27 mouse cellular contexts compared by ENCODE assay signal in the genomic region with DNA sequence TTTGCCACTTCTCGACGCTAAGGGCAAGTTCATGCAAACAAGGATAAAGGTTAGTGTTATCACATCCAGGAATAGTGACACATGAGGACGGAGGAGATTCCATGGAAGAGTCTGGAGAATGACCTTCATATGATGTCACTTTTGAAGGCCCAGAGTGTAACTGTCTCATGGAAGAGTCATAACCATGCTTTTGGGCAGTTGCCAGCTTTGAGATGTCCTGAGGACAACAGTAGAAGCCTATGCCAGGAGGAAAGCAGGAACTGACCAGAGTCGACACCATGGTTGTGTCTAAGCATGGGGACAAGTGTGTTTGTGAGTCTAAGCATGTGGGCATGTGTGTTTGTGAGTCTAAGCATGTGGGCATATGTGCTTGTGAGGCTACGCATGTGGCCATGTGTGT. TPM values are rescaled to one million over a fixed set of nuclear protein-coding genes. Genes with fewer than 3 reads are reported as not detected.
DNase-seq lines count a peak whose midpoint lies in the region; ATAC-seq and TF ChIP-seq lines count a peak whose summit lies in the region.
"Had no signal": no experiment of that assay in that cellular context is flagged by ENCODE, and none has a peak within 500 bp of the region (broad histone marks: within the 10 kb centered on the region; RNA-seq: fewer than 3 reads in every experiment).

No protein-coding gene starts in this region.

- no peaks in the 10 kb centered on the region for H3K36me3 ChIP-seq in hindbrain, postnatal 0 days (ENCODE audit: insufficient read depth, low read length)
- H3K36me3 ChIP-seq: hindbrain, embryonic 13.5 days; liver, embryonic 15.5 days; midbrain, embryonic 10.5 days; midbrain, embryonic 15.5 days; neural tube, embryonic 12.5 days had no signal

- peak; percentile 37 for DNase-seq in heart, postnatal 4 days
- no peak for DNase-seq in heart, adult 18-20 months
- DNase-seq in adipocyte (ENCODE audit: low spot score): peak; percentile 33
- peak; percentile 79 for DNase-seq in adrenal gland, adult 2 months
- peak; percentile 78 to 80 for DNase-seq in adrenal gland, postnatal 36 days
- no peak for DNase-seq in hindbrain, postnatal 0 days (ENCODE audit: low spot score)
- no peak for DNase-seq in kidney, adult 11 months
- DNase-seq: cerebellum, adult 11 months; cerebellum, adult 9-10 months; gastrocnemius, postnatal 14 days; heart, postnatal 36 days; kidney, postnatal 14 days; right cerebral cortex, adult 18-20 months; spleen, adult 18-20 months; thymus, postnatal 14 days had no signal

- H3K27ac ChIP-seq in hindbrain, postnatal 0 days: no peak overlapping the region
- H3K27ac ChIP-seq: hindbrain, embryonic 13.5 days; limb, embryonic 12.5 days; liver, embryonic 15.5 days; macrophage; midbrain, embryonic 10.5 days; midbrain, embryonic 15.5 days; neural tube, embryonic 12.5 days had no signal

- ATAC-seq in hindbrain, postnatal 0 days: no peak
- ATAC-seq: activated CD4-positive, CD25-positive, alpha-beta regulatory T cell, adult 4 months; intestine, postnatal 0 days; midbrain, embryonic 15.5 days had no signal

- no peak overlapping the region for H3K4me2 ChIP-seq in hindbrain, postnatal 0 days (ENCODE audit: low read depth, low read length)
- H3K4me2 ChIP-seq: hindbrain, embryonic 13.5 days; limb, embryonic 12.5 days; liver, embryonic 15.5 days; midbrain, embryonic 15.5 days; neural tube, embryonic 12.5 days had no signal

- no peak overlapping the region for H3K4me3 ChIP-seq in hindbrain, postnatal 0 days (ENCODE audit: low read length)
- H3K4me3 ChIP-seq: erythroblast, embryonic 14.5 days; hindbrain, embryonic 13.5 days; limb, embryonic 12.5 days; liver, embryonic 15.5 days; midbrain, embryonic 10.5 days; midbrain, embryonic 15.5 days; neural tube, embryonic 12.5 days had no signal

- H3K27me3 ChIP-seq in hindbrain, postnatal 0 days (ENCODE audit: insufficient read depth, low read length): no peaks in the 10 kb centered on the region
- H3K27me3 ChIP-seq: CH12.LX; hindbrain, embryonic 13.5 days; limb, embryonic 12.5 days; liver, embryonic 15.5 days; midbrain, embryonic 15.5 days; neural tube, embryonic 12.5 days had no signal

- no peak overlapping the region for H3K9ac ChIP-seq in hindbrain, postnatal 0 days (replicated peaks; ENCODE audit: low read length)
- H3K9ac ChIP-seq: hindbrain, embryonic 13.5 days; limb, embryonic 12.5 days; liver, embryonic 15.5 days; midbrain, embryonic 15.5 days; neural tube, embryonic 12.5 days had no signal

- no peaks in the 10 kb centered on the region for H3K9me3 ChIP-seq in hindbrain, postnatal 0 days (ENCODE audit: low read length)
- H3K9me3 ChIP-seq: hindbrain, embryonic 13.5 days; limb, embryonic 12.5 days; liver, embryonic 15.5 days; midbrain, embryonic 10.5 days; midbrain, embryonic 15.5 days; neural tube, embryonic 12.5 days had no signal

- WGBS in hindbrain, postnatal 0 days: 92% methylated on average over 5 of the region's 5 CpGs

- TF ChIP-seq CTCF in hindbrain, postnatal 0 days (IDR thresholded peaks at IDR 0.05; ENCODE audit: low read depth): no peak

- H3K4me1 ChIP-seq in hindbrain, postnatal 0 days (ENCODE audit: insufficient read depth, low read length): no peaks in the 10 kb centered on the region
- H3K4me1 ChIP-seq: hindbrain, embryonic 13.5 days; liver, embryonic 15.5 days; midbrain, embryonic 10.5 days; midbrain, embryonic 15.5 days; neural tube, embryonic 12.5 days had no signal

RNA-seq across cellular contexts. Expression of a gene that starts 56.3 kb away (rescaled TPM):
- 10 to 100 TPM; 66.4 to 77.3 TPM for total RNA-seq in heart, postnatal 4 days (2021)
- total RNA-seq in heart, adult 18-20 months (2021): 10 to 100 TPM; 42.7 to 51.6 TPM
- total RNA-seq in adrenal gland, adult 2 months (2021): 10 to 100 TPM; 20.0 to 22.3 TPM
- 5.8 and 7.3 TPM in 2 replicates for polyA plus RNA-seq in adrenal gland, adult 2 months (2012; rRNA removed)
- 10 to 100 TPM; 22.5 to 23.5 TPM for total RNA-seq in adrenal gland, postnatal 36 days (2021)
- 6.9 and 7.7 TPM in 2 replicates for total RNA-seq in hindbrain, postnatal 0 days (2014; rRNA removed)
- 4.6 and 4.7 TPM in 2 replicates for polyA plus RNA-seq in hindbrain, postnatal 0 days (2015; fragmentation: Nextera tagmentation; extraction: Ambion mirVana)
- total RNA-seq: granulocyte monocyte progenitor cell, adult 5-6 weeks had no signal
- polyA plus RNA-seq: activated CD4-positive, CD25-positive, alpha-beta regulatory T cell, adult 4 months; erythroblast, embryonic 14.5 days; macrophage had no signal

RNA-seq across cellular contexts. Expression of a gene that starts 57.4 kb away (rescaled TPM):
- 10 to 100 TPM; 15.5 to 18.3 TPM for total RNA-seq in heart, postnatal 4 days (2021)
- 10 to 100 TPM; 10.9 to 13.2 TPM for total RNA-seq in heart, adult 18-20 months (2021)
- total RNA-seq in adrenal gland, adult 2 months (2021): 10 to 100 TPM; 35.6 to 36.9 TPM
- 10.1 and 10.2 TPM in 2 replicates for polyA plus RNA-seq in adrenal gland, adult 2 months (2012; rRNA removed)
- total RNA-seq in adrenal gland, postnatal 36 days (2021): 10 to 100 TPM; 27.3 to 38.8 TPM
- total RNA-seq in hindbrain, postnatal 0 days (2014; rRNA removed): 47.6 and 59.2 TPM in 2 replicates
- polyA plus RNA-seq in hindbrain, postnatal 0 days (2015; fragmentation: Nextera tagmentation; extraction: Ambion mirVana): 65.3 and 66.5 TPM in 2 replicates
- polyA plus RNA-seq: erythroblast, embryonic 14.5 days had no signal

Comparison
In these comparisons a context has a peak if more than half of its experiments do, and no peak if none do; other contexts are left out.
1. DNase-seq: peak in heart, postnatal 4 days (single experiment), adipocyte (single experiment), adrenal gland, adult 2 months (single experiment) and adrenal gland, postnatal 36 days (2 of 2); none in heart, adult 18-20 months (0 of 2), hindbrain, postnatal 0 days (single experiment) and kidney, adult 11 months (single experiment).